Mouse (Mus musculus) ES-E14 (cell line): ENCODE data around the gene Slc2a3.

Experiments used
- CHD2 ChIP-seq: IDR thresholded peaks from 2 replicates; pipeline ENCODE4 v1.6.1; 2014; ENCODE audit warnings: mild to moderate bottlenecking, low read depth, low read length, inconsistent platforms
- HCFC1 ChIP-seq: IDR thresholded peaks from 2 replicates; pipeline ENCODE4 v1.6.1; 2012; ENCODE audit warnings: low read length, inconsistent platforms, borderline replicate concordance; ENCODE audit not compliant: insufficient read depth
- MAFK ChIP-seq: IDR thresholded peaks from 2 replicates; pipeline ENCODE4 v1.6.1; 2014; ENCODE audit warnings: mild to moderate bottlenecking, low read depth, low read length, inconsistent platforms; ENCODE audit not compliant: insufficient read depth
- ZC3H11A ChIP-seq: IDR thresholded peaks from 2 replicates; pipeline ENCODE4 v1.6.1; 2012; ENCODE audit warnings: low read depth, mild to moderate bottlenecking, inconsistent platforms, low read length, borderline replicate concordance
- ZNF384 ChIP-seq: IDR thresholded peaks from 2 replicates; pipeline ENCODE4 v1.6.1; 2012; ENCODE audit warnings: low read depth, low read length, inconsistent platforms

- TF ChIP-seq CHD2, result no peak
- TF ChIP-seq HCFC1, result no peak
- TF ChIP-seq ZC3H11A, result no peak
- TF ChIP-seq MAFK, result no peak
- no peak for TF ChIP-seq ZNF384
Measured at GRCm38 (mm10) chr6:122750579-122750978, 50.9 kb downstream of the Slc2a3 start.
